Mouse (Mus musculus): ENCODE measurements around the gene Vezt.
A peak's percentile ranks its signal among the peaks of the same experiment; 100 is the strongest.

Gene Vezt

DNA sequence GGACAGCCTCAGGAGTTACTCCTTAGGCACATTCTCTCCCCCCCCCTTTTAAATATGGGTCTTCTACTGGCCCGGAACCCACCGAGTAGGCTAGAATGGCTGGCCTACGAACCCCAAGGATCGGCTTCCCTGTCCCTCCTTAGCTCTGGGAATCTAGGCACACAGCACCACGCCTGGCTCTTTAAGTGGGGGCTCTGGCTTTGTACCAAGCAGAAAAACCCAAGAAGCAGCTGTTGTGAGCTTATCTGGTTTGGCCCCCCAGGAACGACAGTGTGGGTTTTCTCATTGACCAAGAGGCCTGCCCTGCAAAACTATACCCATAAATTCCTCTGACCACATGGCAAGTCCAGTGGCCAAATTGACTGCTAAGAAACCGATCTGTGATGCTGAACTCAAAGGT is 82.1 kb downstream of the Vezt start:
- no peak for DNase-seq (ENCODE audit: low read depth, low spot score)

DNA sequence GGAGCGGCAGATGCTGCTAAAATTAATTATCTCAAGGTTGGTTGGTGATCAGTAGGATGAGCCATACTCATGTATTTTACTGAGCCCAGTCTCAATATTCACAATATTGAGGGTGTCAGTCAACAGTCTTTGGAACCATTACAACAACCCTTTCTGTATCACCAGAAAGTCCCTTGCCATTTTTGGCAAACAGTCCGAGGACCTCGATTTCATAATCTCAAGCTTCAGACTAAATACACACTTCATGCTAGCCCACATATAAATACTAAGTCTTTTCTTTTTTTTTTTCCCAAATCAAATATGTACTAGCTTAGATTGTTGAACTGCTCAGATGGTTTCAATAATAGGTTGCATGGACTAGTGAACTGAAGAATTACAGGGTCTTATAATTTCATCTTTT is 84.6 kb downstream of the Vezt start:
- no peak for DNase-seq (ENCODE audit: low read depth, low spot score)

DNA sequence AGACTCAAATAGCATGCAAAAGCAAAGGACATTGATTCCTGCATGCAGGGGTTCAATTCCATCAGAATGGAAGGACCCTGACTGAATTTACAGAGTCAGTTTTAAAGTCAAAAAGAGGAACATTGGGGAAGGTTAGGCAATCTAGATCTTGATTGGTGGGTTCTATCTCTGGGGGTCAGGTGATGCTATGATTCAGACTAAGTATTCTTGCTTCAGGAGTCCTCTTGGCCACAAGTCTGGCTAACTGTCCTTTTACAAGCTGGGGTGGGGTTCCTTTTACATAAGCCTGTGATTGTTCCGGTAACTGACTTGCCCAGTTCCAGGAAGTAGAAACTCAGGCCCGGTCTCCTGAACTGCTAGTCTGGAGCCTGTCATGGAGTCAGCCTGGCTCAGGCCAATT is 85.7 kb downstream of the Vezt start:
- no peak for DNase-seq (ENCODE audit: low read depth, low spot score)

DNA sequence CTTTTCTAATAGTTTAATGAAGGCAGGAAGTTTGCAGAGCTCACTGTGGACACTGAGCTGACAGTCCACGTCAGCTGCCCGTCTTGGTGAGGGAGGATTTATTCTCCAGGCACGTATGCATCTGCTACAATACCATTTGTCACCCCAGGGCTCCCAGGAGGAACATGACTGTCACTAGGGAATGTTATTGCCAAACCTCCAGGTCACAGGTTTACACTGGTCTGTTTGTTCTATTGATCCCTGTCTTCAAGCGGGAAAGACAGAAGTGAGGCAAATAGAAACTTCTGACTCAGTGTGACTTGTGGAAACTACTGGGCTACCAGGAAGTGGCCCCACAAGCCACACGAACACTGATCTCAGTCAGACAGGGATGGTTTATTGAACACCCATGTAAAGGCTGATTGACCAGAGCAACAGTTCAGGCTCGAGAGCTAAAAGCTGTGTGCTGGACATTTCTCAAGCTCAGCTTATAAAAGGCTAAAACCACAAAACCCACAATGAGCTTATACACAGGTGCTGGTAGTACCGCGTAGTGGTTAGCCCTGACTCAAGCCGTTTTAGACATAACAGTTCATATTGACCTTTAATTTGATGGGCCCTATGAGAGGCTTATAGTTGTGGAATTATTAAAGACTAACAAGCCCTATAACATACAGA is 89.6 kb downstream of the Vezt start:
- DNase-seq (ENCODE audit: low read depth, low spot score): no peak

DNA sequence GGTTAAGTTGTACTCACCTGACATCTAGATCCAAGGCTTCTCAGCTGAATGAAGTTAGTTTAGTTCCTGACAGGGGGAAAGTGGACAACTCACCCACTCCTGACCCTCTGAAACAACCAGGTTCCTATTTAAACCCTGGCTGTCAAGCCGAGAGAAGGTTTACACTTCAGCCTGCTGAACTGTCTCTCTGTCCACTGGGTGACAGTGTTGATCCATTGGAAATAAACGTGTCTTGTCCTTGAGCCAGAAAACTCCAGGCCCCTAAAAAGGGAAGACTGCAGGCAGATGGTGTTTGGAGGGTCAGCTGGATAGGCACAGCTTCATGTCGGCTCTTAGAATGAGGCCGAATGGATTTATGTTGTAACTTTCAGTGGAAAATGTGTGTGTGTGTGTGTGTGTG is 90.3 kb downstream of the Vezt start:
- no peak for DNase-seq (ENCODE audit: low read depth, low spot score)

DNA sequence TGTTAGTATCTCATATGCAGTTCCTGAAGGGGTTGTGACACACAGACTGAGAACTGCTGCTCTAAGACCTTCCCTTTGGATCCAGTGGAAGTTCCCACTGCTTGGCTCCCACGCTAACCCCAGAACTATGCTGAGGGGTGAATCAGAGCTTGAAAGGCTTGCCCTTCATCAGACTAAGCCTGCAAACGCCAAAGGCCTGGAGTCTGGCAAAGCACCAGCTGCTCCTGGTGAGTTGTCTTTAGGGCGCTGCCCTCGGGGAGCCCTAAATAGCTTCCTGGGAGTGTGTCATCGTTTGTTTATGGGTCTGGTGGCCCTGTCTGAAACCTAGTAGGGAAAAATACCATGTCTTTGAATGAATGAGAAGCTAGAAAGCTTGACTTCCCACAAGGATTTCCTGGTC is 91.4 kb downstream of the Vezt start:
- no peak for DNase-seq (ENCODE audit: low read depth, low spot score)

DNA sequence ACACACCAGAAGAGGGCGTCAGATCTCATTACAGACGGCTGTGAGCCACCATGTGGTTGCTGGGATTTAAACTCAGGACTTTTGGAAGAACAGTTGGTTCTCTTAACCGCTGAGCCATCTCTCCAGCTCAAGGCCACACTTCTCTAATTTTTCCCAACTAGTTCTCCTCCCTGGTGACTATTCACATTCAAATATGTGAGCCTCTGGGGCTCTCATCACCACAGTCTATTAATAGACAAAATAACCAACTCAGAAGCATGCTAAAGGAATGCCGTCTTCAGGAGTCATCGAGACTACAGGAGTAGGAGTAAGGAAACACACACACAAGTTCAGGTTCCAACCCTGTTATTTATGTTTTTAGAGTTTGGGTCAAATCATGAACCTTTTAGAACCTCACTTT is 95.3 kb downstream of the Vezt start:
- no peak for DNase-seq (ENCODE audit: low read depth, low spot score)

DNA sequence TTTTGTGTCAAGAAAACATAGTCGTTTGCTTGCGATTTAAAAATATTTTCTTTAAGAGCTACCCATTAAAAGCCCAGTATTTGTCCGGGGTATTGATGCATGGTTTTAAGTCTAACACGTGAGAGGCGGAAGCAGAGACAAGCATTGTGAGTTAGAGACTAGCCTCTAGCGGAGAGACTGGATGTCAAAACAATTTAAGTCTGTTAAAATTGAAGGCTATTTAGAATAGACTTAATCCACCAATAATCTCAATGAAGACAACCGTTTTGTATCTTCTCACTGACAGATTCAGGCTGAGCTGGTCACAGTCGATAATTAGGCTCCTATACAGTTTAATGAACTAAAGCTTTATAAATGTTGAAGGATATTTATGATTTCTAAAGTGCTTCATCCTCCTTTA is 95.9 kb downstream of the Vezt start:
- DNase-seq (ENCODE audit: low read depth, low spot score): no peak

DNA sequence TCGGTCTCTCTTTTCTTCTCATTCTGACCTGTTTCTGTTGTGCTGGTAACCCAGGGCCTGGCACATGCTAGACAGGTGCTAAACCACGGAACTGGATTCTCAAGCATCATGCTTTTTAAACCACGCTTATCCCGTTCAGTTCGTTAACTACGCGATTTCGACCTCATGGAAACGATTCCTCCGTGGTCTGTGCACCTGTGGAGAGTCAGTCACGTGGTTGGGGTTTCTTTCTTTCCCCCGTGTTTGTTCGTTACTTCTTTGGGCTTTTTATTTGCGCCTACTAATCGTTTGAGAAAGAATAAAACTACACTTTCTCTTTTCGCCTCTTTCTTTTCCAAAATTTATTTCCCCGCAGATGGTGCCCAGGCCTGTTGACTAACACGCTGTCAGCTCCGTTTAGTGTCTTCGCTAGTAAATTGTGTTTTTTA is 96.8 kb downstream of the Vezt start:
- DNase-seq (ENCODE audit: low read depth, low spot score): no peak

DNA sequence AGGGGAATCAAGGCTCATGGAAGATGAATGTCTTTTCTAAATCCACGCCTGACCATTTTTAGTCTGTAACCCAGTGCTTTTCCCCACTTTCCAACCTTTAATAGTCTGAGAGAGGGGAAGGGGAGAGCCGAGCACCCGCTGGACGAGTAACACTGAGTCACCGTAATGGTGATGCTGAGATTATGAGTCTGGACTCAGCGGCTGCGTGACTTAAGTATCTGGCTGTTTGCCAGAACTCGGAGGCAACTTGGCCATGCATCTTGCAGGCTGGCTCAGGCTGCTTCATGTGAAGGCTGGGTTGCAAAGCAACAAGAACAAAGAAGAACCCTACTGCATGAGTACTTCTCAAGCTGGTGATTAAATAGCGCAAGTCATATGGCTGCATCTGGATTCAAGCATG is 101.6 kb downstream of the Vezt start:
- DNase-seq (ENCODE audit: low read depth, low spot score): no peak

DNA sequence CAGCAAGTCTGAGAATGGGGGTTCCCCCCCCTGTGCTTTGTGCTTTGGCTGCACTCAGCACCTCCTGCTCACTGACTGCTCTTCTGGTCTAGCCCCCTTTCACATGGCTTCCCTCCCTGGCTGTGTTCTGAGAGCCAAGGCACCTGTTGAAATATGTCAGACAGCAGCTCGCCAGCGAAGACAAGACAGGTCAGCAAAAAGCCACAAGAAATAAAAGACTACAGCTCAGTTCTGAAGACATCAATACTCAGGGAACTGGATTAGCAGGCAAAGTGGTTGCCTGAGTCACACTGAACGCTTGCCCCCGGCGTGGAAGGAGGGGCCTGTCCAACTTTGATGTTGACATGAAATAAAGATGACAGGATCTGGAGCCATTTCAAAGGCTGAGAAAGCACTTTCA is 102.8 kb downstream of the Vezt start:
- no peak for DNase-seq (ENCODE audit: low read depth, low spot score)

DNA sequence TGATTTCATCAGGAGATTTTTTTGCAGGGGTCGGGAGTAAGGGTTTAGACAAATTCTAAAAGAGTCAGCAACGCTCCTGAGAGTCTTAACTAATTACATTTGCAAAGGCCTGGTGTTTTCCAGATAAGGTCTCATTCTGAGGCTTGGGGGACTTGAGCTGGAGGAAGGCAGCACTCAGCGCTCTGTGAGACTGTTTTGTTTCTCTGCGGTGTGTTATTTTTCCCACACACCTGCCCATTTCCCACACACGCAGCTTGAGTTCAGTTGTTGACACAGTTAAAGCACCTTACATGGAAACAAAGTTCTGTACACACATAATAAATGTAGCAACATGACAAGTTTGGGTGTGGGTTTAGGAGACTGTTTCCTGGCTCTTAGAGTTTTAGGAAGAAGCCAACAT is 103.6 kb downstream of the Vezt start:
- no peak for DNase-seq (ENCODE audit: low read depth, low spot score)

DNA sequence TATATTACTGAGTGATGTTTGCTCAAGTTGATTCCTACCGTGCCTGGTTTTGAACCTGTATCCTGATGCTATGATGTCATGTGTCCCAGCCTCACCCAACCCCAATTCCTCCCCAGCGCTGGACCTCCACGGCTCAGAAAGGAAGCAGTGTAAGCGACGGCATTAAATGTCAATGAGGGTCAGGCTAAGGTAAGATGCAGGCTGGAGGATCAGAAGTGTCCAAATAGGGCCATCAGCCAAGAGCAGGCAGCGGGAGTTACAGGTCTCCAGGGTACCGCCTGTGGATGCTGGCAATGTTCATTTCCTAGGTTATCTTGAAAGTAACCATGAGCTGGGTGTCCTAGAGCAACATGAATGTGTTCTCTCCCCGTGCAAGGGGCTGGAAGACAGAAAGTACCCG is 104.2 kb downstream of the Vezt start:
- DNase-seq (ENCODE audit: low read depth, low spot score): no peak

DNA sequence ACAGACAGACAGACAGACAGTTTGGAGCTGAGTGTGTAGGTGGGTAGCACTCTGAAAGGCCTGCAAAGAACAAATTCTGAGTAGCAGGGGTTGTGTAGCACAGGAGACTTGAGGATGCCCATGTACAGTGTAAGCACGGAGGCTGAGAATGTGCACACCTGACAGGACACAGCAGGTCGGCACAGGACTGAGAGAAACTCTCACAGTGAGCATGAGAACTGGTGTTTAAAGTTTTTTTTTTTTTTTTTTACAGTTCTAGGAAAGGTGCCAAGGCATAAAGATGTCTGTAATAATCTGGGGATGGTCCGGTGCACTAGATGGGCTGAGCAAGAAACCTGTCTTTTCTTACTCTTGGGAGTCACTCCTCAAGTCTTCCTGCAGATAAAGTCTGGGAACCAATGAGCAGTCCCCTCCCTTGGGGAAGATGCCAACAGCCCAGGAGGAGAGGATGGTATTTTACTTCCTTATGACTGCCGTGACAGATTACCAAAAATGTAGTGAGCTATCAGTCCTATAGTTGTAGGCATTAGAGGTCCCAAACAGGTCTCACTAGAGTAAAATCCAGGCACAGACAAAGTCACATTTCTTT is 105.3 kb downstream of the Vezt start:
- DNase-seq (ENCODE audit: low read depth, low spot score): no peak

DNA sequence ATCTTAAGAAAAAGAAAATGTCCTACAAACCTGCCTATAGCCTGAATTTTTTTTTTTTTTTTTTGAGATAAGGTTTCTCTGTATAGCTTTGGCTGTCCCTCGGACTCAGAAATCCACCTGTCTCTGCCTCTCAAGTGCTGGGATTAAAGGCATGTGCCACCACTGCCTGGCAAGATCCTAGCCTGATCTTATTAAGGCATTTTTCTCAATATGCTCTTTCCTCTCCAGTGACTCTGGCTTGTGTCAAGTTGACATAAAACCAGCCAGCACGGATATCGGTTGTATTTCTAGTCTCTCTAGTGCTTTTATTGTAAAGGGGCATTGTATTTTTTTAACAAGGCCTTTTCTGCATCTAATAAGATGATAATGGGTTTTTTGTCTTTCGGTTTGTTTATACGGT is 111.0 kb downstream of the Vezt start:
- DNase-seq (ENCODE audit: low read depth, low spot score): no peak

DNA sequence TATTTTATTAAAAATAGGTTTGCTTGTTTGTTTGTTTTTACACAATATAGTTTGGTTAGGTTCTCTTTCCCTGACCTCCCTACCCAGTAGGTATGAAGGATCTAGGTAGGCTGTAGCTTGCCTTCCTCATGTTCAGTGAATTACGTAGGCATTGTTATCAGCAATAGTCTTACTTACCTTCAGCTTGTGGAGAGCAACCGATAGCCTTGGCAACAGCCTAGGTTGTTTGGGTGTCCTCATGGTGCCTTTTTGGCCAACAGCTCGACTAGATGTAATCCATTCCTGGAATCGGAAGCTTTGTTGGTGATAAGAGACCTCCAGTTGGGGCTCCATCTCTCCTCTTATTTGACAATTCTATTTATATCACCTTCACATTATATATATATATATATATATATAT is 114.5 kb downstream of the Vezt start:
- DNase-seq (ENCODE audit: low read depth, low spot score): no peak

DNA sequence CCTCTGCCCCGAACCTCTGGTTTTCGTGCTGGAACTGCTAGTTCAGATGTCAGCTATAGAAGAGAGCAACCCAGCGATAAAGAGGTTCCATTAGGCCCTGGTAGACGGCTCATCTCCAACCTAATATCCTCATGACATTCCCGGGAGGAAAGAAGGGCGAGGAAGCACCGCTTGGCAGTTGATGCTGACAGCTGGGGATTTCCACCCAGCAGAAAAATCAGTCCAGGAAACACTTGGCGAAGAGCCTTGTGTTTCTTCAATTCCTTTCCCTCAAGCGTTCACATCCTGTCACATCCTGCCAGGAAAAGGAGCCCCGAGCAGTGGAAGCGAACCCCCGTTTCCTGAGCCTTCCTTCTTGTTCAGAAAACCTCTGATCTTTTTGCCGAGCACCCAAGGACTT is 116.4 kb downstream of the Vezt start:
- DNase-seq (ENCODE audit: low read depth, low spot score): no peak

DNA sequence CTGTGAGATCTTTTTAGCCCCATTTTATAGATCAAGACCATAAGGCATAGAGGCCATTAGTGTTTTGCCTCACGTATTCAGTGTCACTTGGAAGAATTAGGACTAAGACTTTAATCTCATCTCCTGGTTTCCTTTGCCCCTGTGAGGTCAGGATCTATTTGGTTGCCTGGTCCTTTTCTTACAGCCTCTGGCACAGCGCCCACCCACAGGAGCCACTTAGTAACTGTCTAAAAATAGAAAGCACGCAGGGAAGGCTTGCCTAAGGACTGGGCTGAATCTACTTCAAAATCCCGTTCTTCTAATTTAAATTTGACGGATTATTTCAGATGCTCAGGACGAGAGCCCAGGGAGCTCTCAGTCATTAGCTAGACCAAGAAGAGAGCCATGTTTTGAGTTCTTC is 116.9 kb downstream of the Vezt start:
- DNase-seq (ENCODE audit: low read depth, low spot score): no peak

DNA sequence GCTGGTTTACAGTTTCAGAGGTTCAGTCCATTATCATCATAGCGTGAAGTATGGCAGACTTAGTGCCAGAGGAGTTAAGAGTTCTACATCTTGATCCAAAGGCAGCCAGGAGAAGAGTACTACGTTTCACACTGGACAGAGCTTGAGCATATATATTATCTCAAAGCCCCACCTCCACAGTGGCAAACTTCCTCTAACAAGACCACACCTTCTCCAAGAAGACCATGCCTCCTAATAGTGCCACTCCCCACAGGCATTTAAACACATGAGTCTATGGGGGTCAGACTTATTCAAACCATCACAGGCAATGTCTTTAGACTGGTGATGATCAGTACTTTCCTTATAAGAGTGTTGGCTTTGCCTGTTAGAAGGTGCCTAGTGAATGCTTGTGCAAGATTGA is 117.5 kb downstream of the Vezt start:
- DNase-seq (ENCODE audit: low read depth, low spot score): no peak

DNA sequence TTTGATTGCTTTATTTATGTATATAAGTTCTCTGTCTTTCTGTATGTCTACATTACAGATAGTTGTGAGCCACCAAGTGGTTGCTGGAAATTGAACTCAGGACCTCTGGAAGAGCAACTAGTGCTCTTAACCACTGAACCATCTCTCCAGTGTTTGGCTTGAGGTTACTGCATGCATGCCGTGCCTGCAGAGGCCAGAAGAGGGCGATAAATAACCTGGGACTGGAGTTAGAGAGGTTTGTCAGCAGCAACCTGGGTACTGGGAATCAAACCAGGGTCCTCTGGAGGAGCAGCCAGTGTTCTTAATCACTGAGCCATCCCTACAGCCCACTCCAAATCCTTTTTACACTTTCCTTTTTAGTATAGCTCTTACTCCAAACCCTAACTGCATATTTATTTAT is 118.8 kb downstream of the Vezt start:
- DNase-seq (ENCODE audit: low read depth, low spot score): peak; percentile 63

DNA sequence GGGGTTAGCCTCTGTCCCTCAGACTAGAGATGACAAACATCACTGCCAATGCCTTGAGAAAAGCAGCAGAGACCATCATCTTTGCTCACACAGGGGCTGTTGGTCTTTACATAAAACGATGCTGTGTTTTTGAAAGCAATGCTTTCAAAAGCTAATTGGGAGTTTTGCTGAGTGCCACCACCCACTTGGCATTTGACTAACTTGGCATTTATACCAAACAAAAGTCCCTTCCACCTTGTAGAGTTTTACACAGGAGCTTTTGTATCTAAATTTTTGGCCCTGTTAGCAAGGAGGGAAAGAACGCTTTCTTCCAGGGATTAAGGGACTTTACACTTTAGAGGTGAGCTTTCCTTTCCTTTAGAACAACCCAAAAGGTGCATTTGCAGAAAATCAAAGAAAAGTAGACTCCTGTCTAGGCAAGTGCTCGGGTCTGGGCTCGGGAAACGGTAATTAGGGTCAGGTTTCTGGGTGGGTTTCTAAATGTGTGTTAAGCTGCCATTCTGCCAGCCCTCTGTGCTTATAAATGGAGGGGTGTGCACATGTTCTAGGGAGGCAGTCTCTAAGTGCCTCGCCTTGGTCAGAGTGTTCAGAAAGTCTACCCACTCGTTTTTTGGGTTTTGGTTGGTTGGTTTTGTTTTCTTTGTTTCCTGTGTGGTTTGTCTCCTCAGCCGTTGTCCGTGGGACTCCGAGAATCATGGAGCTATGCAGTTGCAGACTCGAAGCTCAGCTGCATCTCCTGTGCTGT is 119.9 kb downstream of the Vezt start:
- DNase-seq (ENCODE audit: low read depth, low spot score): no peak

DNA sequence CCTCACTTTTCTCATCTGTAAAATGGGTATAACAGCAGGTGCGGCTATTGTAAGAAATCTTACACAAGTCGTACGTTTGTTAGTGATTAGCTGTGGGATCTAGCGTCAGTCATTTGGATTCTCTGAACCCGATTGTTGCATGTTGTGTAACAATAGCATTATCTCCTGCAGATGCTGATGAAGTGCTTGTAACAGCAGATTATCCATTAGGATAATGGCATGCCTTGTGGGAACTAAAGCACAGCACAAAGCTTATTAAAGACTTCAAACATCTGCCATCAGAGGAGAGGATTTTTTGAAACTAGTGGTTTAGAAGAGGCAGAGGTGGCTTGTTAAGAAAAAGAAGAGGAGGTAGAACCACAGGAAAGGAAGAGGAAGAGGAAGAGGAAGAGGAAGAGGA is 122.1 kb downstream of the Vezt start:
- DNase-seq (ENCODE audit: low read depth, low spot score): no peak

DNA sequence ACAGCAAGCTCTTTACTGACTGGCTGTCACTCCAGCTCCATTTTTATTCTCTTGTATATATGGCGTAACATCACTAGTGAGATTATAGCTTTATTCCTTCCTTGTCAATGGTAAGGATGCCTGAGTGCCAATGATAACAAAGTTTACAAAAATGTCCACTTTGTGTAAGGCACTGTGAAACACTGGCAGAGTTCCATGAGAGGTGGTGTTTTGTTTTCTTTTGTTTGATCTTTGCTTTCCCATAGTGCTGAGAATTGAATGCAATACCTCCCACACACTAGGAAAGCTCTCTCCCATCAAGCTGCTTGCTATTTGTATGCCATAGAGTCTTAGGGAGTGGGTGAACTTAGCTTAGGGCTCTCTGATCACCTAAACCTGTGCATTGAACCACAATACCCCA is 122.7 kb downstream of the Vezt start:
- no peak for DNase-seq (ENCODE audit: low read depth, low spot score)

Data from R1 (cell line).